Mouse (Mus musculus) neural tube, embryonic 12.5 days (tissue): ENCODE results near the gene Nmb. TPM values are rescaled to one million over a fixed set of nuclear protein-coding genes. Genes with fewer than 3 reads are reported as not detected.
A peak's percentile ranks its signal among the peaks of the same experiment; 100 is the strongest.

Experiments used
- ATAC-seq: fragments of 200-750 bp; cut with Nextera tagmentation; 2 replicates; pipeline ENCODE4 v1.8.0; 2017; ENCODE audit warnings: low read depth, mild to moderate bottlenecking, moderate TSS enrichment, moderate library complexity; ENCODE audit not compliant: low FRiP score
- H3K27ac ChIP-seq: fragments of 300-500 bp; sonication (generic); 2 replicates; pipeline ENCODE4 v1.5.1; 2016
- H3K27me3 ChIP-seq: fragments of 300-500 bp; sonication (generic); replicated peaks from 2 replicates; pipeline ENCODE4 v1.6.1; 2016; ENCODE audit warnings: mild to moderate bottlenecking
- H3K36me3 ChIP-seq: fragments of 300-500 bp; sonication (generic); 2 replicates; pipeline ENCODE4 v1.6.1; 2016; ENCODE audit warnings: mild to moderate bottlenecking
- H3K4me1 ChIP-seq: fragments of 300-500 bp; sonication (generic); 2 replicates; pipeline ENCODE4 v1.6.1; 2016
- H3K4me2 ChIP-seq: fragments of 300-500 bp; sonication (generic); replicated peaks from 2 replicates; pipeline ENCODE4 v1.6.1; 2016; ENCODE audit warnings: mild to moderate bottlenecking
- H3K4me3 ChIP-seq: fragments of 300-500 bp; sonication (generic); 2 replicates; pipeline ENCODE4 v1.5.1; 2016
- H3K9ac ChIP-seq: fragments of 300-500 bp; sonication (generic); 2 replicates; pipeline ENCODE4 v1.6.1; 2016; ENCODE audit warnings: mild to moderate bottlenecking
- H3K9me3 ChIP-seq: fragments of 300-500 bp; sonication (generic); 2 replicates; pipeline ENCODE4 v1.6.1; 2016; ENCODE audit warnings: mild to moderate bottlenecking
- WGBS: fragments of 180-500 bp; shearing (Covaris S2); methylation state at CpG from one replicate; pipeline ENCODE4 v1.1.7; 2016; 5-methylcytosine and 5-hydroxymethylcytosine counted together
- polyA plus RNA-seq: library from polyadenylated mRNA; unstranded; fragments of >200 nt; fragmentation: Nextera tagmentation; extraction: Ambion mirVana; gene quantifications from 2 replicates; pipeline ENCODE4 v1.2.1, GENCODE M21; 2016

Gene Nmb
- polyA plus RNA-seq, 1 experiment from 2014 or later = 7.4 TPM

DNA sequence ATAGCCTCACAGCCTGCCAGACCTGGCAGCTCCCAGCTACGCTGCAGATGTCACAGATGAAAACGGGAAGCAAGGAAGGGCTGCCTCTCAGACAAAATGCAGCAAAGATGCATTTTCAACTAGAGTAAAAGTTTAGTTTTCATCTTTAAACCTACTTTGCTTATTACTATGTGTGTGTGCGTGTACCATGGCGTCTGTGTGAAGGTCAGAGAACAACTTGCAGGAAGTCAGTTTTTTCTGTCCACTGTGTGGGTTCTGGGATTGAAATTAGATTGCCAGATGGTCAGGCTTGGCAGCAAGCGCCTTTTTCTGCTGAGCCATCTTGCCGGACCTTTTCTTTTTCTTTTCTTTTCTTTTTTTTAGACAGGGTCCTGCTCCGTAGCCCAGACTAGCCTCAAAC is 10.7 kb downstream of the Nmb start:
- Histone ChIP-seq H3K9ac (no peak overlapping the region), H3K36me3 (peaks cover 76% of the 10 kb centered on the region), H3K27ac (no peak overlapping the region), H3K4me3 (no peak overlapping the region), H3K4me2 (no peak overlapping the region), H3K27me3 (no peaks in the 10 kb centered on the region), H3K9me3 (no peaks in the 10 kb centered on the region), H3K4me1 (0 out of 2 replicates have a peak, but pooled peaks cover 2% of the 10 kb centered on the region)
- ATAC-seq = no peak
- 88% methylated on average over 7 of the region's 7 CpGs for WGBS

DNA sequence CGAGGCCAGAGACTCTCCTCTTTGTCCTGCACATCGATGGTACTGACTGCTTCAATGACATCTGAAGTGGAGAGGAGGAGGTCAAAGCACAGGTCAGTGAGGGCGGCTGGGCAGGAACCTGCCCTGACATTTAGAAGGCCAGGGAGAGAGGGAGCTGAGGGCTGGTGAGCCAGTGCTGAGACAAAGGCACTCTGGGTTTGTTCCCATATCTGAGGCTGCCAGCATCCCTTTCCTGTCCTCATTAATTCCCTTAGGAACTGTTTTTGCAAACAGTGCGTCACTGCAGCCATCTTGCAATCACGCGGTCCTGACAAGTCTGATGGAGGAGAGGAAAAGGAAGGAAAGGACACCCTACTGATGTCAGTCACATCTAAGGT is 11.1 kb downstream of the Nmb start:
- Histone ChIP-seq H3K4me2 (no peak overlapping the region), H3K27ac (no peak overlapping the region), H3K27me3 (no peaks in the 10 kb centered on the region), H3K9me3 (no peaks in the 10 kb centered on the region), H3K4me1 (peaks cover 7% of the 10 kb centered on the region), H3K4me3 (no peak overlapping the region), H3K9ac (no peak overlapping the region), H3K36me3 (peaks cover 73% of the 10 kb centered on the region)
- WGBS = 77% methylated on average over 6 of the region's 6 CpGs
- ATAC-seq = no peak

DNA sequence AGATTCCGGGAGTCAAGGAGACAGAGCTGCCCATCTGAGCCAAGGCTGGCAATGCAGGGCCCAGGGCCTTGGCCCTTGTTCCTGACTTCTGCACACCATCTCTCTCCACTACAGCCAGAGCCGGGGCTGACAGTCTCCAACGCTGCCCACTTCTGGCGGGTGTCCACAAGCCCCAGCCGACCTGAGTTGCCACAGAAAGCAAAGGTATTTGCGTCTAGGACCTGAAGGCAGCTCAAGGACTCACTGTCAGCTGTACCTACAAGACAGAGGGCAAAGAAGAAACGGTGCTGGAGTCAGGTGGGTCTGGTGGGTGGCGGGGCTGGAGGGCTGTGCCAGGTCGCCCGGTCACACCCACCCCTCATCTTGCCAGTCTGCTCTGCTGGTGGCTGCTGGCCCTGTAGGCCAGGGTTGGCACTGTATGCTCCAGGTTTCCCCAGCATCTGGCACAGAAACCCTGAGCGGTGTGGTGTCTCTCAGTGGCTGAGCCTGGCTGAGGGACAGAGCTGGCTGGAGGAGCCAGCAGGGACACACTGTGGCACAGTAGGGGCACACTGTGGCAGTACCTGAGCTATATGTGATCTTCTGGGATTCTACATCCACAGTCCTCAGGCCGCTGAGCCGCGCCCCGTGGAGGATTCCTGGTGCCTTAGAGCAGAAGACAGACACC is 11.7 kb downstream of the Nmb start:
- ATAC-seq = no peak
- WGBS = 94% methylated on average over 15 of the region's 15 CpGs
- peaks cover 69% of the 10 kb centered on the region for H3K36me3 ChIP-seq

DNA sequence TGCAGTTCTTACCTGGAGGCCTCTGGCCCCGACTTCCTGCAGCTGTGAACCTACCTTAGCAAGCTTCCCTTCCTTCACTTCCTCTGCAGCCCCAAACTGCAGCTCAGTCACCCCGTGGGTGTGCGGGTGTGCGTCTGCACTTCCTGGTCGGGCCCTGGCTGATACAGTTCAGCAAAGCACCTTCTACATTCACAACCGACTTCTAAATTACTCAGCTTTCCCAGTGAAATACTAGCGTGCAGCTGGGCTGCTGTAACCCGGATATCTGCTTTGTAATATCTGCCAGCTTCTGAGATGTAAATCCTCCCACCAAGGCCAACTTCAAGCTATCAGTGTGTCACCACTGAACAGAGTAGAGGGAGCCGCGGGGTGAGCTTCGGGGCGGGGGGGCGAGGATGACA is 15.0 kb downstream of the Nmb start:
- Histone ChIP-seq H3K9me3 (no peaks in the 10 kb centered on the region), H3K9ac (no peak overlapping the region), H3K27ac (no peak overlapping the region), H3K36me3 (peaks cover 43% of the 10 kb centered on the region), H3K4me1 (peaks cover 9% of the 10 kb centered on the region), H3K27me3 (no peaks in the 10 kb centered on the region), H3K4me3 (no peak overlapping the region), H3K4me2 (no peak overlapping the region)
- WGBS = 86% methylated on average over 13 of the region's 13 CpGs
- no peak for ATAC-seq

More for the DNA sequence above, 11.7 kb downstream of the Nmb start:
- H3K4me1 ChIP-seq = peaks cover 9% of the 10 kb centered on the region
- H3K9me3 ChIP-seq = no peaks in the 10 kb centered on the region
- H3K27me3 ChIP-seq = no peaks in the 10 kb centered on the region
- H3K9ac ChIP-seq = no peak overlapping the region
- H3K4me3 ChIP-seq = no peak overlapping the region
- H3K4me2 ChIP-seq = no peak overlapping the region
- H3K27ac ChIP-seq = no peak overlapping the region

DNA sequence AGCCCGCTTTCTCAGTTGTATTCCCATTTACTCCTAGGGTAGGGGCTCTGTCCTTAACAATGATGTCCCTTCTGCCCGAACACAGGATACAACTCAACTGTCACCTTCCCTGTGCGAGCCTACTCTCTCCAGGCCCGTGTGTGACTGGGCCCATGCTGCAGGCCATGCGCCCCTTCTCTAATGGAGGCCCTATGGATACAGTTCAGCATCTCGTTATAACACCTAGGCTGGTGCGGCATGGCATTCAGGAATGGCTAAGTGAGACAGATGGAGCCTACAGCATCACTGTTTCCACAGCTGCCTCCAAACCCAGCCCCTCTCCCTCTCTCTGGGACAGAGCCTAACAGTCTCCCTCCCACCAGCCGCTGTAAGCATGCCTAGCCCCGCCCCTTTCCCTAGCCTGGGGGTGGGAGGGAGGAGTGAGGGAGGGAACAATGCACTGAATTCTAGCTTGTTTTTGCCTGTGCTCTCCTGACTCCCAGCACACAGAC is 15.8 kb downstream of the Nmb start:
- peak; percentile 85 for ATAC-seq
- peak overlapping the region; percentile 43; the same call in 1 of the 2 replicates for H3K27ac ChIP-seq
- H3K4me2 ChIP-seq = no peak overlapping the region
- H3K4me1 ChIP-seq = peaks cover 9% of the 10 kb centered on the region
- no peaks in the 10 kb centered on the region for H3K27me3 ChIP-seq
- no peak overlapping the region for H3K4me3 ChIP-seq
- no peaks in the 10 kb centered on the region for H3K9me3 ChIP-seq
- H3K9ac ChIP-seq = no peak overlapping the region
- peaks cover 37% of the 10 kb centered on the region for H3K36me3 ChIP-seq
- WGBS = 37% methylated on average over 9 of the region's 9 CpGs

DNA sequence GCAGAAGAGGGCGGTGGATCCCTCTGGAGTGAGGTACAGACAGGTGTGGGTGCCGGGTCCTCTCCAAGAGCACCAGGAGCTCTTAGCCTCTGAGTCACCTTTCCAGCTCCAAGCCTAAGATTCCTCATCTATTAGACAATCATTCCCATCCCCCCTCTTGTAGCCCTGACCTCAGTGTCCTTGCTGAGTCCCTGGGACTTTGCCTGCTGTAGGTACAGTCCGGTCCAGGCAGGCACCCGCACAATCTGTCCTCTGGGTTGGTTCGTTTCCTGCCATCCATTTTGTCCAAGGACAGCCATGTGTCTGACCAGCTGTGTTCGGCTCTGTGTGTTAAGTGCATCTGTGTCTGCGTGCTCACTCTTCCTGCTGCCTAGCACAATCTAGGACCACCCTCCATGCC is 16.3 kb downstream of the Nmb start:
- Histone ChIP-seq H3K4me3 (no peak overlapping the region), H3K36me3 (peaks cover 33% of the 10 kb centered on the region), H3K4me1 (peaks cover 9% of the 10 kb centered on the region), H3K27ac (peak overlapping the region; percentile 43; the same call in 1 of the 2 replicates), H3K4me2 (no peak overlapping the region), H3K9ac (no peak overlapping the region), H3K27me3 (no peaks in the 10 kb centered on the region), H3K9me3 (no peaks in the 10 kb centered on the region)
- ATAC-seq = peak; percentile 29; the same call in 1 of the 2 replicates
- 65% methylated on average over 7 of the region's 7 CpGs for WGBS

DNA sequence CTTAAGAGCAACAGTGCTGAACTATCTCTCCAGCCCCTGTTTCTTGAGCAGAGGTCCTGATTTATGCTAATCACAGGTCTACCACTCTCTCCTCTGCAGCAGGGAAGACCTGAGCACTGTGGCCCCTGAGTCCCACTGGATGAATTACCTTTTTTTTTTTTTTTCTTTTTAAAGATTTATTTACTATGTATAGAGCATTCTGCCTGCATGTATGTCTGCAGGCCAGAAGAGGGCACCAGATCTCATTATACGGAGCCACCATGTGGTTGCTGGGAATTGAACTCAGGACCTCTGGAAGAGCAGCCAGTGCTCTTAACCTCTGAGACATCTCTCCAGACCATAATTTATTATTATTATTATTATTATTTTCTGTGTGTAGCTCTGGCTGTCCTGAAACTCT is 19.2 kb downstream of the Nmb start:
- Histone ChIP-seq H3K27ac (no peak overlapping the region), H3K36me3 (0 out of 2 replicates have a peak, but pooled peaks cover 5% of the 10 kb centered on the region), H3K4me1 (peaks cover 9% of the 10 kb centered on the region), H3K4me3 (no peak overlapping the region), H3K9me3 (no peaks in the 10 kb centered on the region), H3K9ac (no peak overlapping the region), H3K27me3 (no peaks in the 10 kb centered on the region), H3K4me2 (no peak overlapping the region)
- WGBS = 38% methylated on average over 1 of the region's 1 CpGs
- ATAC-seq = no peak

DNA sequence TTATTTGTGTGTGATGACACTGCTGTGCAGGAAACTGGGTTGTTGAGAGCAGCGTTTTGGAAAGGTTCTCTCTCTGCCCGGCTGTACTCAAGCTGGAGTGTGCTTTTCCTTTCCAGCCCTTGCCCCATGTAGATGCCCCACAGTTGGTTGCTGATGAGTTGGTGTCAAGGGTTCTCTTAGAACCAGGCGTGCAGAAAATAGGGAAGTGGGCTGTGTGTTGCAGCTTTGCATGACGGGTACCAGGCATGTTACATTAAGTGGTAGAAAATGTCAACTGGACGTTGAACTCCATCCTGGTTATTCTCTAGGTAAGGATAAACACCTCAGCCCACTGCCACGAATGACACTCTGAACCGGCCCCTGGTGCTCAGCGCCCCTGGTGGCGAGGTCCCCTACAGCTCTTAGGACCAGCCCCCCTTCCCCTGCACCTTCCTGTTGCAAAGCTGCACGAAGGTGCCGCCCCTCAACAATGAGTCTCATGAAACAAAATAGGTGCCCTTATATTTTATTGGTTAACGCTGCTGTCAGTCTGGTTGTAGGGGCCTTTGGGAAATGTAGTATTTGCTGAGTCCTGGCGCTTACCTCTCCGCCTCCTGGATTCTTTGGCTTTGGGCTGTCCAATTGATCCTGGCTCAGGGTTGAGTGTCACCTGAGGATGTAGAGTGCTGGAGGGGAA is 21.9 kb downstream of the Nmb start:
- peak; percentile 59 for ATAC-seq
- Histone ChIP-seq H3K4me1 (no peaks in the 10 kb centered on the region), H3K36me3 (no peaks in the 10 kb centered on the region), H3K9ac (no peak overlapping the region), H3K27me3 (no peaks in the 10 kb centered on the region), H3K9me3 (no peaks in the 10 kb centered on the region), H3K4me2 (peak overlapping the region; percentile 31), H3K27ac (no peak overlapping the region), H3K4me3 (no peak overlapping the region)
- 28% methylated on average over 14 of the region's 14 CpGs for WGBS

DNA sequence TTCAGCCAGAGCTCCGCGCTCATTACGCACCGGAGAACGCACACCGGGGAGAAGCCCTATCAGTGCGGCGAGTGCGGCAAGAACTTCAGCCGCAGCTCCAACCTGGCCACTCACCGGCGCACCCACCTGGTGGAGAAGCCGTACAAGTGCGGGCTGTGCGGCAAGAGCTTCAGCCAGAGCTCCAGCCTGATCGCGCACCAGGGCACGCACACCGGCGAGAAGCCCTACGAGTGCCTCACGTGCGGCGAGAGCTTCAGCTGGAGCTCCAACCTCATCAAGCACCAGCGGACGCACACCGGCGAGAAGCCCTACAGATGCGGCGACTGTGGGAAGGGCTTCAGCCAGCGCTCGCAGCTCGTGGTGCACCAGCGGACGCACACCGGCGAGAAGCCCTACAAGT is 29.1 kb downstream of the Nmb start:
- H3K4me2 ChIP-seq = no peak overlapping the region
- no peaks in the 10 kb centered on the region for H3K9me3 ChIP-seq
- no peak overlapping the region for H3K4me3 ChIP-seq
- WGBS = 27% methylated on average over 37 of the region's 37 CpGs
- ATAC-seq = no peak
- H3K9ac ChIP-seq = no peak overlapping the region
- peaks cover 61% of the 10 kb centered on the region for H3K36me3 ChIP-seq
- H3K4me1 ChIP-seq = no peaks in the 10 kb centered on the region
- no peak overlapping the region for H3K27ac ChIP-seq
- H3K27me3 ChIP-seq = peaks cover 12% of the 10 kb centered on the region

DNA sequence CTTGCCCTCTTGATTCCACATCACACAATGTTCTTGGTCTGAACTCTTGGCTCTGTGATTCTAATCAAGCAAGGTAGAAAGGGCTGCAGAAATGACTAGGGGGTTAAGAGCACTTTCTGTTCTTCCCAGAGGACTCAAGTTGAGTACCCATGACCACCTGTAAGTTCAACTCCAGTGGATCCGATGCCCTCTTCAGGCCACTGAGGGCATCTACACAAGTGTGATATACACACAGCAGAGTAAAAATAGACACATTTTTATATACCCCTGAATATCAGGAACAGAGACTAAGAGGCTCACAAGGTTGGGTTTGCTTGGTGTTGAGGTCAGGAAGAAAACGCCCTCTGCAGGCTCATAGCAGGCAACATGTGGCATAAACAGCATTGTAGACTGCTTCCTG is 31.2 kb downstream of the Nmb start:
- Histone ChIP-seq H3K27ac (no peak overlapping the region), H3K9ac (no peak overlapping the region), H3K9me3 (no peaks in the 10 kb centered on the region), H3K36me3 (peaks cover 80% of the 10 kb centered on the region), H3K27me3 (peaks cover 12% of the 10 kb centered on the region), H3K4me3 (no peak overlapping the region), H3K4me2 (no peak overlapping the region), H3K4me1 (no peaks in the 10 kb centered on the region)
- WGBS = 93% methylated on average over 2 of the region's 2 CpGs
- ATAC-seq = no peak

DNA sequence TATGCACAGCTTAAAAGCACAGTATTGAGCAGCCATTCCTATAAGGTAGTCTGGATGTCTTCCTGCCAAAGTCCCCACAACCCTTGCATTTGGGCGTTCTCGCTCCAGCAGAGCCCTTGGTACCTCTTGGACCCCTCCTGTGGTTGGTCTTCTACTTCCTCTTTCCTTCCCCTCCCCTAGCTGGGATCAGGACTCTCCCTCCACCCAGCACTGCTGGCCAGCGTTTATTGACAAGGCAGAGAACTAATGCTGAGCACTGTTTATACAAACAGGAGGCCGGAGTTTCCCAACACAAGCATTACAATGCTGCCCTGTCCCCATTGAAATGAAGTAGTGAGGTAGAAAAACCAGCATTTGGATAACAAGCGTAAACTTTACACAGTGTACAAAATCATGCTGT is 31.8 kb downstream of the Nmb start:
- no peaks in the 10 kb centered on the region for H3K4me1 ChIP-seq
- peaks cover 86% of the 10 kb centered on the region for H3K36me3 ChIP-seq
- no peak overlapping the region for H3K4me2 ChIP-seq
- H3K27ac ChIP-seq = no peak overlapping the region
- WGBS = 85% methylated on average over 5 of the region's 5 CpGs
- H3K9ac ChIP-seq = no peak overlapping the region
- no peaks in the 10 kb centered on the region for H3K9me3 ChIP-seq
- H3K4me3 ChIP-seq = no peak overlapping the region
- ATAC-seq = no peak
- H3K27me3 ChIP-seq = peaks cover 12% of the 10 kb centered on the region

DNA sequence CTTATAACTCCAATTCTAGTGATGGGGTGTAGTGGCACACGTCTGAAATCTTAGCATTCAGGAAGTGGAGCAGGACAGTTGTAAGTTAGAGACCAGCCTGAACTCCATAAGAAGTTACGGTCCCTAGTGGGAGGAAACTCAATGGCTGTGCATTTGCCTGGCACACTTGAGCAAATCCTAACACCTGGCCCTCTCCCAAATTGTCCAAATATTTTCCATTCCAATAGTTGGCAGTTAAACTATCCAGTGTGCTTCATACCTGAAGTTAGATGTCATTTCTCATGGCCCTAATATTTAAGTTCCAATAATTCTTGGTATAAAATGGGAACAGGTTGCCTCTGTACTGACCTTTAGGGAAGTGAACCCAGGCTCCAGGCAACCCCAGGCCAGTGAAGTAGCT is 36.2 kb downstream of the Nmb start:
- WGBS = 93% methylated on average over 2 of the region's 2 CpGs
- no peak for ATAC-seq
- H3K36me3 ChIP-seq = peaks cover 84% of the 10 kb centered on the region

More for the DNA sequence above, 36.2 kb downstream of the Nmb start:
- Histone ChIP-seq H3K27me3 (no peaks in the 10 kb centered on the region), H3K9ac (no peak overlapping the region), H3K4me1 (peaks cover 19% of the 10 kb centered on the region), H3K9me3 (no peaks in the 10 kb centered on the region), H3K4me3 (no peak overlapping the region), H3K4me2 (no peak overlapping the region), H3K27ac (no peak overlapping the region)
